Mouse (Mus musculus): ENCODE results near the gene Mindy4. TPM values are rescaled to one million over a fixed set of nuclear protein-coding genes. Genes with fewer than 3 reads are reported as not detected.

Mindy4 gene
- polyA plus RNA-seq, 1 experiment from 2014 or later = 2.9 TPM

GRCm38 (mm10) chr6:55191537-55191936 is 11.6 kb upstream of the Mindy4 start:
- H3K4me1 ChIP-seq (replicated peaks; ENCODE audit: control insufficient read depth, insufficient read depth) = no peaks in the 10 kb centered on the region
- no peak overlapping the region for H3K27ac ChIP-seq (replicated peaks)
- WGBS = 39% methylated on average over 4 of the region's 4 CpGs
- no peaks in the 10 kb centered on the region for H3K27me3 ChIP-seq (ENCODE audit: control insufficient read depth, insufficient read depth, low read length)
- H3K9me3 ChIP-seq (ENCODE audit: control insufficient read depth, low read length) = no peaks in the 10 kb centered on the region
- H3K36me3 ChIP-seq (ENCODE audit: control insufficient read depth, insufficient read depth, low read length) = no peaks in the 10 kb centered on the region
- DNase-seq (ENCODE audit: low spot score) (no peak), ATAC-seq (ENCODE audit: low FRiP score, low TSS enrichment) (no peak)
- no peak overlapping the region for H3K4me2 ChIP-seq (replicated peaks; ENCODE audit: low read depth)
- H3K9ac ChIP-seq (ENCODE audit: low read length) = no peak overlapping the region
- TF ChIP-seq CTCF (IDR thresholded peaks at IDR 0.05; ENCODE audit: low read depth) (no peak), EP300 (optimal IDR thresholded peaks at IDR 0.05) (no peak)
- no peak overlapping the region for H3K4me3 ChIP-seq (ENCODE audit: low read depth, low read length)

- 89% methylated on average over 3 of the region's 3 CpGs for WGBS
- H3K27ac ChIP-seq (replicated peaks) = no peak overlapping the region
- ATAC-seq (ENCODE audit: low FRiP score, low TSS enrichment) = no peak
These were observed 10.0 kb upstream of the Mindy4 start for GRCm38 (mm10) chr6:55193171-55193570.

GRCm38 (mm10) chr6:55199047-55199446 is 4.1 kb upstream of the Mindy4 start:
- 79% methylated on average over 3 of the region's 3 CpGs for WGBS
- Histone ChIP-seq H3K27me3 (ENCODE audit: control insufficient read depth, insufficient read depth, low read length) (no peaks in the 10 kb centered on the region), H3K9me3 (ENCODE audit: control insufficient read depth, low read length) (no peaks in the 10 kb centered on the region), H3K36me3 (ENCODE audit: control insufficient read depth, insufficient read depth, low read length) (no peaks in the 10 kb centered on the region), H3K9ac (ENCODE audit: low read length) (no peak overlapping the region), H3K27ac (replicated peaks) (no peak overlapping the region), H3K4me1 (replicated peaks; ENCODE audit: control insufficient read depth, insufficient read depth) (no peaks in the 10 kb centered on the region), H3K4me2 (replicated peaks; ENCODE audit: low read depth) (no peak overlapping the region), H3K4me3 (ENCODE audit: low read depth, low read length) (no peak overlapping the region)
- DNase-seq (ENCODE audit: low spot score) = no peak
- ATAC-seq (ENCODE audit: low FRiP score, low TSS enrichment) = no peak
- TF ChIP-seq EP300 (optimal IDR thresholded peaks at IDR 0.05) (no peak), CTCF (IDR thresholded peaks at IDR 0.05; ENCODE audit: low read depth) (no peak)

More at GRCm38 (mm10) chr6:55193171-55193570, 10.0 kb upstream of the Mindy4 start:
- Histone ChIP-seq H3K9me3 (ENCODE audit: control insufficient read depth, low read length) (no peaks in the 10 kb centered on the region), H3K9ac (ENCODE audit: low read length) (no peak overlapping the region), H3K4me1 (replicated peaks; ENCODE audit: control insufficient read depth, insufficient read depth) (no peaks in the 10 kb centered on the region), H3K4me3 (ENCODE audit: low read depth, low read length) (no peak overlapping the region), H3K4me2 (replicated peaks; ENCODE audit: low read depth) (no peak overlapping the region), H3K36me3 (ENCODE audit: control insufficient read depth, insufficient read depth, low read length) (no peaks in the 10 kb centered on the region), H3K27me3 (ENCODE audit: control insufficient read depth, insufficient read depth, low read length) (no peaks in the 10 kb centered on the region)
- DNase-seq (ENCODE audit: low spot score) = no peak
- TF ChIP-seq CTCF (IDR thresholded peaks at IDR 0.05; ENCODE audit: low read depth) (no peak), EP300 (optimal IDR thresholded peaks at IDR 0.05) (no peak)

GRCm38 (mm10) chr6:55203931-55204330 is 748 bp downstream of the Mindy4 start:
- 72% methylated on average over 3 of the region's 3 CpGs for WGBS
- Histone ChIP-seq H3K9me3 (ENCODE audit: control insufficient read depth, low read length) (no peaks in the 10 kb centered on the region), H3K9ac (ENCODE audit: low read length) (peak overlapping the region; percentile 63), H3K27ac (replicated peaks) (peak overlapping the region; percentile 83), H3K4me1 (replicated peaks; ENCODE audit: control insufficient read depth, insufficient read depth) (no peaks in the 10 kb centered on the region), H3K4me3 (ENCODE audit: low read depth, low read length) (peak overlapping the region; percentile 60), H3K4me2 (replicated peaks; ENCODE audit: low read depth) (peak overlapping the region; percentile 77), H3K27me3 (ENCODE audit: control insufficient read depth, insufficient read depth, low read length) (no peaks in the 10 kb centered on the region), H3K36me3 (ENCODE audit: control insufficient read depth, insufficient read depth, low read length) (no peaks in the 10 kb centered on the region)
- no peak for DNase-seq (ENCODE audit: low spot score)
- ATAC-seq (ENCODE audit: low FRiP score, low TSS enrichment) = no peak
- TF ChIP-seq CTCF (IDR thresholded peaks at IDR 0.05; ENCODE audit: low read depth) = no peak
- TF ChIP-seq EP300 (optimal IDR thresholded peaks at IDR 0.05) = no peak

- ATAC-seq (ENCODE audit: low FRiP score, low TSS enrichment) (no peak), DNase-seq (ENCODE audit: low spot score) (peak; percentile 20)
- Histone ChIP-seq H3K9me3 (ENCODE audit: control insufficient read depth, low read length) (no peaks in the 10 kb centered on the region), H3K27me3 (ENCODE audit: control insufficient read depth, insufficient read depth, low read length) (no peaks in the 10 kb centered on the region), H3K4me2 (replicated peaks; ENCODE audit: low read depth) (no peak overlapping the region), H3K4me1 (replicated peaks; ENCODE audit: control insufficient read depth, insufficient read depth) (no peaks in the 10 kb centered on the region), H3K36me3 (ENCODE audit: control insufficient read depth, insufficient read depth, low read length) (no peaks in the 10 kb centered on the region), H3K4me3 (ENCODE audit: low read depth, low read length) (no peak overlapping the region), H3K9ac (ENCODE audit: low read length) (no peak overlapping the region), H3K27ac (replicated peaks) (no peak overlapping the region)
- 72% methylated on average over 8 of the region's 8 CpGs for WGBS
- TF ChIP-seq CTCF (IDR thresholded peaks at IDR 0.05; ENCODE audit: low read depth) (no peak), EP300 (optimal IDR thresholded peaks at IDR 0.05) (no peak)
These were observed 4.6 kb downstream of the Mindy4 start for GRCm38 (mm10) chr6:55207786-55208185.

GRCm38 (mm10) chr6:55210423-55211365 is 7.5 kb downstream of the Mindy4 start:
- ATAC-seq (ENCODE audit: low FRiP score, low TSS enrichment) = no peak
- Histone ChIP-seq H3K4me3 (ENCODE audit: low read depth, low read length) (no peak overlapping the region), H3K27me3 (ENCODE audit: control insufficient read depth, insufficient read depth, low read length) (no peaks in the 10 kb centered on the region), H3K27ac (replicated peaks) (0 out of 2 replicates have a peak overlapping the region, but pooled peaks have one; percentile 13), H3K36me3 (ENCODE audit: control insufficient read depth, insufficient read depth, low read length) (no peaks in the 10 kb centered on the region), H3K9me3 (ENCODE audit: control insufficient read depth, low read length) (no peaks in the 10 kb centered on the region), H3K4me1 (replicated peaks; ENCODE audit: control insufficient read depth, insufficient read depth) (no peaks in the 10 kb centered on the region), H3K4me2 (replicated peaks; ENCODE audit: low read depth) (no peak overlapping the region), H3K9ac (ENCODE audit: low read length) (no peak overlapping the region)
- WGBS = 52% methylated on average over 15 of the region's 15 CpGs
- no peak for DNase-seq (ENCODE audit: low spot score)
- no peak for TF ChIP-seq CTCF (IDR thresholded peaks at IDR 0.05; ENCODE audit: low read depth)
- TF ChIP-seq EP300 (optimal IDR thresholded peaks at IDR 0.05) = no peak

Measured in stomach, postnatal 0 days (tissue).